Mouse (Mus musculus) thymus, postnatal 25 days (tissue): ENCODE results near the gene Pkmyt1.

Experiments used
- DNase-seq: peaks from one replicate; pipeline ENCODE4 v3.0.0; 2022

Gene Pkmyt1

GRCm38 (mm10) chr17:23722376-23723125 lies 3.6 kb upstream of the Pkmyt1 start, which contains the start of gene 1520401A03Rik:
1520401A03Rik (minus strand) TSS chr17:23722783.
- no peak for DNase-seq

DNA sequence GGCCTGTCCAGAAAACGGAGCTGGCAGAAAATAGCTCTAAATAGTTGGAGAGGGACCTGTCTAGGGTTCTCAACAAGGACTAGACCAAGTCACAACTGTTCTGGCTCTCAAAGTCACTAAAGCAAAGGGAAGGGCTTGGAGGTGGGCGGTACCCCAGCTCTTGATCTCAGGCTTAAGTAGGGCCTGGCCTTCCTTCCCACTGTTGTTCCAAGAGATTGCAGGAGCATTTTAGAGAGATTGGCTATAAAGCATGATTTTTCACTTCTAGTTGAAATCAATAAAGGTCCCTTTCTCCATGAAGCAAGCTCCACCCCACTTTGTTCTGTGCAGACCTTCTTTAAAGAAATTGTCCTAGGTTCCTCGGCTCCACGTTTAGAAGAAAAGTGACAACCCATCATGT lies 659 bp upstream of the Pkmyt1 start:
- no peak for DNase-seq

- no peak for DNase-seq
Observed at GRCm38 (mm10) chr17:23726758-23727142, 614 bp downstream of the Pkmyt1 start.

- no peak for DNase-seq
Observed at GRCm38 (mm10) chr17:23730441-23730840, 4.3 kb downstream of the Pkmyt1 start.

GRCm38 (mm10) chr17:23734341-23734740 lies 8.2 kb downstream of the Pkmyt1 start:
- DNase-seq, result no peak

GRCm38 (mm10) chr17:23737493-23738445 lies 11.6 kb downstream of the Pkmyt1 start:
- DNase-seq, result no peak

DNA sequence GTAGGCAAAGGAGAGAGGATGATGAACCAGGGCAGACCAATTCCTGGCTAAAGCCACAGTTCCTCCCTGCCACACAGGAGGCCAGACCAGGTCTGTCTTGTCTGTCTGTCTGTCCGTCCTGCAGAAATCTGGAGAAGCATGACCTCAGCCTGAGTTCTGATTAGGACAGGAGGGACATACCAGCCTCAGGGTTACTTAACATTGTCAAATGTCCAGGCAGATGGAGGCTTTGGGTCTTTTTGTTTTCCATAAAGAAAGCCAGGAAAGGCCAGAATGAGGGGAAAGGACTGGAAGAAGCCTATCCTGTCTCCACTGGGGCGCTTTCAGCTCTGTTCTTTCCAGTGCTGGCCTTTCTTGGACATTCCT lies 12.7 kb downstream of the Pkmyt1 start:
- no peak for DNase-seq

- no peak for DNase-seq
Observed at GRCm38 (mm10) chr17:23739202-23740135, 13.3 kb downstream of the Pkmyt1 start.

DNA sequence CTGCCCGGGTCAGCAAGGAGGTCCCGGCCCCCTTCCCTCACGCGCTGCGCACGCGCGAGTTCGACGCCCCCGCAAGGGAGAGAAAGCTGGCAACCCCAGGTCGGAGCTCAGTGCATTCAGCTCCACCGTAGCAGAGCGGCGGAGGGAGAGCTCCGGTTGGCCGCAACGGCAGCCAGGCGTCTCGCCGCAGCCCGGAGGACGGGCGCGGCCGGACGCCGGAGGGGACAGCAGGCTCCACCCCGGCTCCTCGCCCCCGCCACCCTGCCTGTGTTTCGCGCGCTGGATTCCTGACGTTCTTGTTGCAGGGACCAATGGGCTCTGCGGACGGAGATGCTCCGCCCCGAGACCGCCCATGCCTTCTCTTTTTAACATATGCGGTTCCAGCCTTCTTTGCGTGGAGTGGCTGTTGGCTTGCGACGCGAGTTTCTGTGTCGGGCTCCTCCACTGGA lies 14.0 kb downstream of the Pkmyt1 start:
- peak; percentile 68 for DNase-seq

DNA sequence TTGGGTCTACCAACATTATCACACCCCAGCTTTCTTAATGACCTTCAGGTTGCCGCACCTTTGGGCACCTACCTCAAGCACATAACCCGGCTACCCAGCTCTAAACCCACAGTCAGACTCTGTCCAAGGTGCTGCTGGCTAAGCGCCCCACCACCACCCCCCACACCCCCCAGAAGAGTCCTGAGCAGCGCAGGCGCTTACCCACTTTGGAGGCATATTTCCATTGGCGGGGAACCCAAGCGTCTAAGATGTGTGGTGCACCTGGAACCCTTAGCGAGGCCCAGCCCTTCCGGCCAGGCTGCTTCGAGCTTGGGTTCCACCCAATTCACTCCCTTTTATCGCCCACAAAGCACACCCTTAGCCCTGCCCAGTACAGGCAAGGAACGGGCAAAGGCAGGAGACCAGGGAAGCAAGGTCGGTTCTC lies 14.5 kb downstream of the Pkmyt1 start, which contains the start of gene Paqr4:
TSS of gene Paqr4 (minus strand) at position 270 of the 424 bp plus-strand sequence.
- no peak for DNase-seq

DNA sequence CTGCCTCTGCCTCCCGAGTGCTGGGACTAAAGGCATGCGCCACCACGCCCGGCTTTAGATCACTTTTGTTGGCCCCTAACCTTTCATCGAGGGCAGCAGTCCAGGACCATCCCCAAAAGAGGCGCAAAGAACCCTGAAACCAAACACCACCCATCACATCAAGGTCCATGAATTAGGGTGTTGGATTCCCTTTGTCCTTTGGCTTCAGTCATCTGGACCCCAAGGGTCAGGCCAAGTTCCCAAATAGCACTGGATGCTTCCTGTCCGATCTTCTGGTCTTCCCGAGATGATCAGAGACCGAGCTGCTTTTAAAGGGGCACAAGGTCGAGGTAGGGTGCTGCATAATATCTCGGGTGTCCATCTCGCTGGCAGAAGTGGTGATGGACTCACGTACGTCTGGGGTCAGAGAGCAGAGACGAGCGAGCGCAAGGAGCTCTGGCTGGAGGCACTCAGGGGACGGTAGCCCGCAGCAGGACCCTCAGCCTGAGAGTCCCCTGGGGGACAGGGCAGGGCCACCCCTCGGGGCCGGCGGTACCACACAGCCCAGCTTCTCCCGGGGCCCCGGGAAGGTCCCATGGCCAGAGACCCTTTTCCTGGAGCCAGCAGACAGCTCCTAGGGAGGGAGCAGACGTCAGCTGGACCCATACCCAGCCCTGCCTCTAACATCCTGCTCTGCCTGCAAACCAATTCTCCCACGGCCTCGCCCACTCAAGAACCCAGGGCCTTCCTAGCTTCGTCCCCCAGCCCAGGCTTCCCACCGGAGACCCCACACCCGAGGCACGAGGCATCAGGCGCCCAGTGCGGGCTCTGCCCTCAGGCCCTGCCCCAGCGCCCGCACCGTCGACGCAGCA lies 15.4 kb downstream of the Pkmyt1 start:
- no peak for DNase-seq

- peak; percentile 47 for DNase-seq
Observed at GRCm38 (mm10) chr17:23742210-23742793, 16.2 kb downstream of the Pkmyt1 start.

DNA sequence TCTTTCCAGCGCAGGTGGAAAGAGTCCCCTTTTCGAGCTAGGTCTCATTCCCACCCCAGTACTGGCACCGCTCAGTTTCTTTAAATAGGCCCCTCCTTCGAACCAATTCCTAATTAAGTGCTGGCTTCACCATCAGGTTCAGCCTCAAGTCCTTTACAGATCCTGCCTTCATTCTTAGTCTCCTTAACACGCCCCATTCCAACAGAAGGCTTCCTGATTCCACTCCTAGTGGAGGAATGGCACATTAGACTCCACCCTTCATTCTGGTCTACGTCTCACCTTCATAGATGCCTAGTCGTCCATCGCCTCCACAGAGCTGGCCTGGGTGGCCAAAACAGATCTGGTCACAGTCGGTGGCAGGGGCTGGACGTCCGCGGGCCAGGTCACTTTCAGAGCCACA lies 16.8 kb downstream of the Pkmyt1 start:
- no peak for DNase-seq

DNA sequence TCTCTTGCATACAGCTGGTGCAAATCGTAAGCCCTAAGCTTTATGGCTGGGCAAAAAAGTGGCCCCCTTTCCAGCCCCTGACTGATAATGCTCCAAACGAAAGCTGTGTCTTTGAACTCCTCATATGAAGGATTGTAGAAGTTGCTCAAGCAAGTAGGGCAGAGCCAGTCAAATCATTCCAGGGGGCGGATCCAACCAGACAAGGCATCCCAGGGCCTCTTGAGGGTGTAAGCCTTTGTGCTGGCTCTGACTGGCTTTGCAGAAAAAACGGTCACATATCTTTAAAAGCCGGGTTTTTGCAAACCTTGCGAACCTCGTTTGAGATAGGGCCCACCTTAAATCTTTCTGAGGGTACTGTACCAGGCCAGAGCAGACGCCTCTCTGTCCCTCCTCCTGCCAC lies 17.9 kb downstream of the Pkmyt1 start:
- no peak for DNase-seq

DNA sequence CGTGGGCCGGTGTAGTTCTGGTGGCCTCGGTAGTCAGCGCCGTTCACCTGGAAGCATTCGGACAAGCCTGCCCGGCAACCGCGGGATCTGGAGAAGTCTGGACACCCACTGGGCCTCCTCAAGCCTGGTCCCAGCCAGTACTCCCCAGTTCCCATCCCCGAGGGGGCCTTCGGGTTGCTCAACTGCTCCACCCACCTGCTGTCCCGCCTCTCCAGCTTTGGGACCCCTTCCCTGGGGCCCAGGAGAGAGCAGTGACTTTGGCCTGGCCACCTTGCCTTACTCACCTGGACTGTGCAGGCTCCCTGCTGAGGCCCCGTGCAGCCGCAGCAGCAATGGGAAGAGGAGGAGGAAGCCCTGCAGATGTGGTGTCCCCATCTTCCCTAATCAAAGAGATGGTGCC lies 18.5 kb downstream of the Pkmyt1 start:
- DNase-seq, result no peak

DNA sequence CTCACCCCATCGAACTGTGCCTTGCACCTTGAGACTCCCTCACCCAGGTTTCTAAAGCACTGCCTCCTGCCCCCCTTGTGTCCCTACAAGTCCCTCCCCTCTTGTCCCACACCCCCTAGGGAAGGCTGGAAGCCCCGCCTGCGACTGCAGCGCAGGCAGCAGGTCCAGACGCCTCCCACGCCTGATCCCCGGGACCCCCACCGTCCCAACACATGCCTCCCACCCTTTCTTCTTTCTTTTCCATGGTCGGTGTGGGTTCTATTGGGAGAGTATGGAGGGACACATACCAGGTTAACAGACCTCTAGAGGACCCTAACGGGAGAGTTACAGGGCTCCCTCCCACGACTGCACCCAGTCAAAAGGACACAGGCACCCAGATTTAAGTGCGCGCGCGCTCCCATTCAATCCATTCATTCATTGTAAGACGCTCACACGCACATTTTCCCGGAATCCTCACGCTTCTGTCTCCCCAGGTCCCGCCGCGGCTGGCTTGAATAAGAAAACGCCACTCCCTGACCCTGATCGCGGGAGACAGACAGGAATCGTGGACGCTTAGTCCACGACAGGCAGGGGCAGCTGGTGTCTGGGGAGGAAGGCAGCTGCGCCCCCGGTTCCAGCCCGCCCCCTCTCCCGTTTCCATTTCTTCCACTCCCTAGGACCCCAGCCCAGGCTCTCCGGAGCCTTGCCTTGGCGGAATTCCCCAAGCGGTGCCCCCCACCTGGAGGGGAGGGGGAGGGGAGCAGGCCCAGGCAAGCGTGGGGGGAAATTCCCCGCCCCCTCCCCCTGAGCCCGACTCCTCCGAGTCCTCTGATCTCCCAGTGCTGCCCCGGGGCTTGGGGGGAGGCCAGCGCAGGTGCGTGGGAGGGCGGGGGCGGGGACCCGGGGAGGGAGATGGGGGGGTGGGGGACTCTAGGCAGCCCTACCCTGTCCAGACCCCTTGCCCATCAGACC lies 19.4 kb downstream of the Pkmyt1 start, which contains the start of gene Kremen2:
TSS of gene Kremen2 (minus strand) at position 533 of the 951 bp plus-strand sequence.
- DNase-seq, result peak; percentile 34

DNA sequence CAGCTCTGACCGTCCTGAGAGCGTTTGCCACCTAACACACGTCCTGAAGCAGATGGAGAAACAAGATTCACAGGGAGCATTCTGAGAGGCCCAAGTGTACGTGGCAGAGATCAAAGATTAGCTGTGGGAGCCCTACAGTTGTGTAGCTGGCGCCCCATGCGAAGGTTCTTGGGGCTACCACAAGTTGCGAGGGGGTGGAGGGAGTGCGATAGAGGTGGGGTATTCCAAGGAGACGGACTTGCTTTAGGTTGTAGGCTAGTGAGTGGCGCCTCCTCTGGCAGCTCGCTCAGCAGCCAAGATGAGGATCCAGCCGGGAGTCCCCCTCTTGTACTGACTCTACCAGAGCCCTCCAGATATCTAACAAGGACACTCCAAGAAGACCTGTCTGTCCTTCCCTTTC lies 20.2 kb downstream of the Pkmyt1 start:
- no peak for DNase-seq

- DNase-seq, result no peak
Observed at GRCm38 (mm10) chr17:23746767-23747166, 20.6 kb downstream of the Pkmyt1 start.

DNA sequence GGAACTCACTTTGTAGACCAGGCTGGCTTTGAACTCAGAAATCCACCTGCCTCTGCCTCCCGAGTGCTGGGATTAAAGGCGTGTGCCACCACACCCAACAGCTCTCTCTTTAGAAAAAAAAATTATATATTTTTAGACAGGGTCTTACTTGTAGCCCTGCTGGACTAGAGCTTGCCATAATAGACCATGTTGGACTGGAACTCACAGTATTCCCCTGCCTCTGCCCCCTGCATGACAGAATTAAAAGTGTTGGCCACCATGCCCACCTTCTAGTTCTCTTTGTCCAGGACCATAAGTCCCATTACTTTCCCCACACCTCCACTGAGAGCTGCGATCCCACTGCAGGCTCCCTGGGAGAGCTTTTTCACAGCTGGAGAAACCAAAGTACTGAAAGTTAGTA lies 21.3 kb downstream of the Pkmyt1 start:
- no peak for DNase-seq

DNA sequence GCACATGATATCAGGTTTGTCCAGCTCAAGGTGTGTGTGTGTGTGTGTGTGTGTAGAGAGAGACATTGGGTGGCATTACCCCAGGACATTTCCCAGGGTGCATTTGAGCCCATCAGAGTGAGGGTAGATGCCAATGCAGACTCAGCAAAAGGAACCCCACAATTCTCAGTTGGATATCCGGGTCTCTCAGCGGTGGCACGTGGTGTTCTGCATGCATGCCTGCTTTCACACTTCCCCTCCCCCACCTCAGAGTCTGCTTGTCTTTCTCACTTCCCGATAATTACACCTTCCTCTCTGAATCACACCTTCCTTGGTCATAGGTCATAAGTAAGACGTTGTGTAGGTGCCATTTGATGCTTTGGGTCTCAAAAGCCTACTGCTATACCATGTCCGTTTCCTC lies 21.9 kb downstream of the Pkmyt1 start:
- no peak for DNase-seq
